Mouse (Mus musculus): ENCODE results near the gene Lgi2.

Lgi2 gene

GRCm38 (mm10) chr5:52565813-52566531, at the start of gene Lgi2:
TSS of gene Lgi2 (minus strand) at chr5:52566462.
- WGBS: under 1% methylated on average over 83 of the region's 83 CpGs

GRCm38 (mm10) chr5:52615421-52615820, 49.2 kb upstream of the Lgi2 start:
- 66% methylated on average over 9 of the region's 9 CpGs for WGBS

- 93% methylated on average over 4 of the region's 4 CpGs for WGBS
Observed at GRCm38 (mm10) chr5:52614686-52615085, 48.4 kb upstream of the Lgi2 start.

- 79% methylated on average over 8 of the region's 8 CpGs for WGBS
Observed at GRCm38 (mm10) chr5:52612776-52613175, 46.5 kb upstream of the Lgi2 start.

GRCm38 (mm10) chr5:52611315-52611895, 45.1 kb upstream of the Lgi2 start:
- WGBS: 66% methylated on average over 10 of the region's 10 CpGs

- 69% methylated on average over 4 of the region's 4 CpGs for WGBS
Observed at GRCm38 (mm10) chr5:52610306-52610705, 44.0 kb upstream of the Lgi2 start.

- 62% methylated on average over 10 of the region's 10 CpGs for WGBS
Observed at GRCm38 (mm10) chr5:52609672-52610071, 43.4 kb upstream of the Lgi2 start.

GRCm38 (mm10) chr5:52604582-52605041, 38.4 kb upstream of the Lgi2 start:
- WGBS: 78% methylated on average over 6 of the region's 6 CpGs

- WGBS: 74% methylated on average over 9 of the region's 9 CpGs
Observed at GRCm38 (mm10) chr5:52590612-52591011, 24.4 kb upstream of the Lgi2 start.

GRCm38 (mm10) chr5:52588650-52589049, 22.4 kb upstream of the Lgi2 start:
- WGBS: 91% methylated on average over 4 of the region's 4 CpGs

GRCm38 (mm10) chr5:52587291-52587733, 21.1 kb upstream of the Lgi2 start:
- WGBS: 75% methylated on average over 9 of the region's 9 CpGs

GRCm38 (mm10) chr5:52572572-52572971, 6.3 kb upstream of the Lgi2 start:
- WGBS: 37% methylated on average over 1 of the region's 1 CpGs

GRCm38 (mm10) chr5:52570746-52571145, 4.5 kb upstream of the Lgi2 start:
- 59% methylated on average over 6 of the region's 6 CpGs for WGBS

GRCm38 (mm10) chr5:52565214-52565812, 949 bp downstream of the Lgi2 start:
- WGBS: 11% methylated on average over 17 of the region's 17 CpGs

- 54% methylated on average over 3 of the region's 3 CpGs for WGBS
Observed at GRCm38 (mm10) chr5:52564351-52564750, 1.9 kb downstream of the Lgi2 start.

- WGBS: 45% methylated on average over 8 of the region's 8 CpGs
Observed at GRCm38 (mm10) chr5:52560240-52560639, 6.0 kb downstream of the Lgi2 start.

GRCm38 (mm10) chr5:52555526-52555925, 10.7 kb downstream of the Lgi2 start:
- 76% methylated on average over 7 of the region's 7 CpGs for WGBS

- 69% methylated on average over 3 of the region's 3 CpGs for WGBS
Observed at GRCm38 (mm10) chr5:52551318-52551632, 15.0 kb downstream of the Lgi2 start.

GRCm38 (mm10) chr5:52550613-52551317, 15.5 kb downstream of the Lgi2 start:
- WGBS: 80% methylated on average over 13 of the region's 13 CpGs

GRCm38 (mm10) chr5:52546950-52547349, 19.3 kb downstream of the Lgi2 start:
- 45% methylated on average over 3 of the region's 3 CpGs for WGBS

GRCm38 (mm10) chr5:52543770-52544169, 22.5 kb downstream of the Lgi2 start:
- WGBS: 82% methylated on average over 4 of the region's 4 CpGs

GRCm38 (mm10) chr5:52540186-52540585, 26.1 kb downstream of the Lgi2 start:
- WGBS: 71% methylated on average over 3 of the region's 3 CpGs

Data from cerebral cortex, adult 2 months (tissue).